Mouse (Mus musculus): ENCODE results near the gene Hnrnpab.

DNA sequence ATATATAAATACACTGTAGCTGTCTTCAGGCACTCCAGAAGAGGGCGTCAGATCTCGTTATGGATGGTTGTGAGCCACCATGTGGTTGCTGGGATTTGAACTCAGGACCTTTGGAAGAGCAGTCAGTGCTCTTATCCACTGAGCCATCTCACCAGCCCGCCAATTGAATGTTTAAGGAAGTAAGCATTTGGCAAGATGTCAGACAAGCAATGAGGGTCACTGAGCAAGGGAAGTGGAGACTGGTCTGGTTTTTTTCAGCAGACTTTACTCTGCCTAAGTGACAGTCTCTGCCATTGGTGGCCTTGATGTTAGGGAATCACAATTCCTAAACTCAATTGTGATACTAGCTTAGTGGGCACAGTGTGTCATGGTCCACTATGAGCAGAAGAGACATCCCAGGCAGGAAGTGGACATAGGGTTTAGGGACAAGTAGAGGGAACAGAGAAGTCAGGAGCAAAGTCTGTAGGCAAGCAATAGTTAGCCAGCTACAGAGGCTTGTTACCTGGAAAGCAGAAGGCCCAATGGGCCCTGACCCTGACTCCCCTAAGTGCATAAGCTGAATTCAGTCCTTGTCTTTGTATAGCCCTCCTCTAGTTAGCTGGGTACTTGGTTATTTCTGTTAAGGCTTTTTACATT lies 11.8 kb downstream of the Hnrnpab start:
- TF ChIP-seq POLR2A (IDR thresholded peaks at IDR 0.05; ENCODE audit: borderline replicate concordance, extremely low read depth, insufficient read depth, insufficient read length, poor library complexity, severe bottlenecking) (no peak), CTCF (IDR thresholded peaks at IDR 0.05; ENCODE audit: borderline replicate concordance, extremely low read depth, insufficient read depth, insufficient read length) (no peak)
